Mouse (Mus musculus) right cerebral cortex, adult 2 months (tissue): ENCODE results near the gene Pomgnt1.

Source experiments
- DNase-seq, 2 experiments: peaks; one replicate each; pipeline ENCODE4 v3.0.0; 2021 to 2022; ENCODE audit warnings: low spot score in 2 of 2

The Pomgnt1 gene

GRCm38 (mm10) chr4:116137421-116137996, 13.9 kb downstream of the Pomgnt1 start:
- no peak for DNase-seq

- DNase-seq = peak in 1 of 2 experiments; percentile 26
Measured at GRCm38 (mm10) chr4:116140801-116141574, 17.3 kb downstream of the Pomgnt1 start.

- DNase-seq = no peak
Measured at GRCm38 (mm10) chr4:116141736-116142135, 18.1 kb downstream of the Pomgnt1 start.

- DNase-seq = no peak
Measured at GRCm38 (mm10) chr4:116142269-116142668, 18.6 kb downstream of the Pomgnt1 start.

- no peak for DNase-seq
Measured at GRCm38 (mm10) chr4:116143317-116143811, 19.7 kb downstream of the Pomgnt1 start.

- DNase-seq = peak; percentile 74 to 79
Measured at GRCm38 (mm10) chr4:116143891-116144717, 20.5 kb downstream of the Pomgnt1 start.

GRCm38 (mm10) chr4:116149812-116150155, 26.1 kb downstream of the Pomgnt1 start:
- peak in 1 of 2 experiments; percentile 45 for DNase-seq

- peak; percentile 34 to 39 for DNase-seq
Measured at GRCm38 (mm10) chr4:116150156-116150861, 26.7 kb downstream of the Pomgnt1 start.

GRCm38 (mm10) chr4:116150862-116151221, 27.2 kb downstream of the Pomgnt1 start:
- no peak for DNase-seq

GRCm38 (mm10) chr4:116151238-116151637, 27.6 kb downstream of the Pomgnt1 start, which contains the start of gene Lurap1:
Lurap1 (minus strand) TSS chr4:116151338.
- no peak for DNase-seq

- no peak for DNase-seq
Measured at GRCm38 (mm10) chr4:116152702-116153101, 29.1 kb downstream of the Pomgnt1 start.

- DNase-seq = no peak
Measured at GRCm38 (mm10) chr4:116157882-116158281, 34.2 kb downstream of the Pomgnt1 start.

GRCm38 (mm10) chr4:116159912-116160311, 36.3 kb downstream of the Pomgnt1 start:
- peak in 1 of 2 experiments; percentile 63 for DNase-seq

GRCm38 (mm10) chr4:116160769-116161168, 37.1 kb downstream of the Pomgnt1 start:
- peak; percentile 81 to 83 for DNase-seq

GRCm38 (mm10) chr4:116162142-116162541, 38.5 kb downstream of the Pomgnt1 start:
- no peak for DNase-seq

GRCm38 (mm10) chr4:116164759-116165554, 41.3 kb downstream of the Pomgnt1 start:
- DNase-seq = no peak

- no peak for DNase-seq
Measured at GRCm38 (mm10) chr4:116165708-116166407, 42.2 kb downstream of the Pomgnt1 start.

- no peak for DNase-seq
Measured at GRCm38 (mm10) chr4:116167404-116167803, 43.8 kb downstream of the Pomgnt1 start, which contains the start of gene Tspan1. Tspan1 (minus strand) TSS chr4:116167601.

GRCm38 (mm10) chr4:116168617-116169352, 45.1 kb downstream of the Pomgnt1 start:
- DNase-seq = peak; percentile 82 to 85
